Mouse (Mus musculus): Measurements from ENCODE around the gene Ppl. TPM values are rescaled to one million over a fixed set of nuclear protein-coding genes. Genes with fewer than 3 reads are reported as not detected.

The Ppl gene
- total and polyA plus RNA-seq, 3 experiments: 0.11 TPM; not detected in 2

DNA sequence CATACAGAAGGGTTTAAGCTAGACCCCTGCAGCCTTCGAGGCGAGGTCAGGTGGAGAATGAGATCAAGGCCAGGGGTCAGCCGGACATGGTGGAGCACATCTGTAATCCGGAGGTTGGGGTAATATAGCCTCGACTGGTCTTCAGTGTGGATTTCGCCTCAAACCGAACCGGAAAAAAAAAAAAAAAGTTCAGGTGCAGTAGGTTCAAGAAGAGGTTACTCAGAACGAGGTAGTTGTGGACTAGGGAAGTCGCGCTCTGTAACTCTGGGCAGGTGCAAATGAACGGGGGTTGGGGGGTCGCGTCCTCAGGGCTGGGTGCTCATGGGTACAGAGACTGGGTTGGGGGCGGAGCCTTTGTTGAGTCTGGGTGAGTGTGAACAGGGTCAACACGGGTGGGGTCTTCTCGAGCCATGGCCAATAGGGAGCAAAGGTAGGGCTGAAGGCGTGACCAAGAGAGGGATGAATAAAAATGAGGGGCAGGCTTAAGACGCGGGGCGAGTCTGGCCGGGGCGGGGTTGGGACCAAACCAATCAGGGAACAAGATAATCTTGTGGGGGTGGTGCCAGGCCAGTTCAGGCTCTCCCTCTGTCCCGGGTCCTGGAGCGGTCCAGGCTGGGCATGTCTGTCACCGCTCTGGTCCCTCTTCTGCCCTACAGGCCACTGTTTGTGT lies 14.3 kb upstream of the Ppl start:
- no peaks in the 10 kb centered on the region for H3K36me3 ChIP-seq (replicated peaks)
- peak; percentile 75 for ATAC-seq (ENCODE audit: extremely low read depth, insufficient number of reproducible peaks, low FRiP score, poor library complexity, severe bottlenecking)
- H3K27me3 ChIP-seq (ENCODE audit: insufficient read depth, low read length): peaks cover 29% of the 10 kb centered on the region
- H3K4me1 ChIP-seq (ENCODE audit: insufficient read depth, low read depth, low read length): peaks cover 14% of the 10 kb centered on the region
- peak; percentile 20 for DNase-seq (ENCODE audit: low spot score)
- no peaks in the 10 kb centered on the region for H3K9me3 ChIP-seq (replicated peaks)
- peak overlapping the region; percentile 42; the same call in 1 of the 2 replicates for H3K4me3 ChIP-seq (ENCODE audit: low read depth, low read length)
- TF ChIP-seq POLR2AphosphoS5 (IDR thresholded peaks at IDR 0.05; ENCODE audit: insufficient replicate concordance, low read depth, low read length) (no peak), GATA1 (IDR thresholded peaks at IDR 0.05; ENCODE audit: borderline replicate concordance, low read length) (no peak), TAL1 (conservative IDR thresholded peaks at IDR 0.05; ENCODE audit: low read depth, low read length) (no peak), GATA2 (IDR thresholded peaks at IDR 0.05; ENCODE audit: borderline replicate concordance, low read depth, low read length) (no peak)

DNA sequence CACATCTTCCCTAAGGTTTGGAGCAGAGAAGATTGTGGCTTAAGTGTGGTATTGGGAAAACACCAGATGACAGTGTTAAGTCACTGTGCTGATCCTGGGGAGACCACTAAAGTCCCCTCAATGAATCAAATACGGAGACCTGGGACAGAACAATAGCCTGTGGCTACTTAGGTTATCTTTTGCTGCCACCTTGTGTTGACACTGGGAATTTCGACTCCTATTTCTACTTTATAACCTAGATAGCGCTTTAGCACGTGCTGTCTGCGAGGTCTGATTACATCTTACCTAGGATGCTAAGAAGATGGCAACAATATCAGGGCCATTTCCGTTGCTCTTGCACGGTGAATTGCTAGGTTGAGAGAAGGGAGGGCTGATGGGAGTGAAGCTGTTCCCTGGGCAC lies 13.3 kb upstream of the Ppl start:
- peaks cover 14% of the 10 kb centered on the region for H3K4me1 ChIP-seq (ENCODE audit: insufficient read depth, low read depth, low read length)
- no peaks in the 10 kb centered on the region for H3K9me3 ChIP-seq (replicated peaks)
- no peaks in the 10 kb centered on the region for H3K36me3 ChIP-seq (replicated peaks)
- peak; percentile 18; the same call in 1 of the 2 replicates for ATAC-seq (ENCODE audit: extremely low read depth, insufficient number of reproducible peaks, low FRiP score, poor library complexity, severe bottlenecking)
- peaks cover 32% of the 10 kb centered on the region for H3K27me3 ChIP-seq (ENCODE audit: insufficient read depth, low read length)
- TF ChIP-seq GATA1 (IDR thresholded peaks at IDR 0.05; ENCODE audit: borderline replicate concordance, low read length) (no peak), CTCF (IDR thresholded peaks at IDR 0.05; ENCODE audit: low read depth, low read length) (peak; percentile 30; the same call in 1 of the 2 replicates)
- H3K4me3 ChIP-seq (ENCODE audit: low read depth, low read length): no peak overlapping the region
- peak; percentile 42 for DNase-seq (ENCODE audit: low spot score)

DNA sequence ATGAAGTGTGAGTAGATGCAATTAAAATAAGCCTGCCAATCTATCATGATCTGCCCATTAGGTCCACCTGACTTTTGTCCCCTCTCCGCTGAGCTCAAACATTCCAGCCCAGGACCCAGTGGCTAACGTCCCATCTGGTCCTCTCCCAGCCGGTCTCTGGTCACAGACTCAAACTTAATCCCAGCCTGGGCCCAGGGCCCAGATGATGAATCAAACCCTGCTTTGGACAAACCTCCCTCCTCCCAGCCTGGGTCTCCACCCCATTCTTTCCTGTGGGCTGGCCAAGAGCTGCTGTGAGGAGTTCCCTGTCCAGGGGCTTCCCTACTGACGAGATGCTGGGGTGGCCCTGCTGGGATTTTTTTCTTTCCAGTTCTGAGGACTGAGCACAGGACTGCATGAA lies 7.5 kb upstream of the Ppl start:
- H3K4me3 ChIP-seq (ENCODE audit: low read depth, low read length): no peak overlapping the region
- H3K27me3 ChIP-seq (ENCODE audit: insufficient read depth, low read length): peaks cover 22% of the 10 kb centered on the region
- DNase-seq (ENCODE audit: low spot score): no peak
- no peak for ATAC-seq (ENCODE audit: extremely low read depth, insufficient number of reproducible peaks, low FRiP score, poor library complexity, severe bottlenecking)
- H3K9me3 ChIP-seq (replicated peaks): no peaks in the 10 kb centered on the region
- no peak for TF ChIP-seq GATA2 (IDR thresholded peaks at IDR 0.05; ENCODE audit: borderline replicate concordance, low read depth, low read length)
- TF ChIP-seq TAL1 (conservative IDR thresholded peaks at IDR 0.05; ENCODE audit: low read depth, low read length): no peak
- no peak for TF ChIP-seq CTCF (IDR thresholded peaks at IDR 0.05; ENCODE audit: low read depth, low read length)
- TF ChIP-seq POLR2AphosphoS5 (IDR thresholded peaks at IDR 0.05; ENCODE audit: insufficient replicate concordance, low read depth, low read length): no peak
- no peak for TF ChIP-seq GATA1 (IDR thresholded peaks at IDR 0.05; ENCODE audit: borderline replicate concordance, low read length)
- no peaks in the 10 kb centered on the region for H3K4me1 ChIP-seq (ENCODE audit: insufficient read depth, low read depth, low read length)
- H3K36me3 ChIP-seq (replicated peaks): no peaks in the 10 kb centered on the region

DNA sequence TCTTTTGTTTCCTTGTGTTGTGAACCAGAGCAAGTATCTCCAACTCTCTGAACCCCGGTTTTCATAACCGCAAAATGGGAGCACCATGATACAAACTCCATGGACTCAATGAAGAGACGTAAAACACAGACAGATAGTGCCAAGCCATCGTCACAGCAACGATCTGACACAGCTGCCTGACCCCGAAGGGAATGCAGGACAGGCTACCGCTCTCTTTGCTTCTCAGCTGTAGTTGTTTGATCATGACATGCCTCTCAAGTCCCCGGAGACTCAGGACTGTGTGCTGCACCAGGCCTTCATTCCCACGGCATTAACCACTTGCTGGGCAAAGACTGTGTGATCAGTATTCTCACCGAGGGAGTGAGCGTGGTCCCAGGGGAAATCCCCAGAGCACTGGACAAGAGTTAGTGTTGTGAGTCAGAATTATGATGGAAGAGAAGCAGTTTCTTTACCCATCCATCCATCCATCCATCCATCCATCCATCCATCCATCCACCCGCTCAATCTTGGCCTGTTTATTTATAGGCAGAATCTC lies 4.9 kb upstream of the Ppl start:
- Histone ChIP-seq H3K9me3 (replicated peaks) (no peaks in the 10 kb centered on the region), H3K27me3 (ENCODE audit: insufficient read depth, low read length) (peaks cover 30% of the 10 kb centered on the region), H3K4me1 (ENCODE audit: insufficient read depth, low read depth, low read length) (no peaks in the 10 kb centered on the region), H3K4me3 (ENCODE audit: low read depth, low read length) (no peak overlapping the region), H3K36me3 (replicated peaks) (no peaks in the 10 kb centered on the region)
- ATAC-seq (ENCODE audit: extremely low read depth, insufficient number of reproducible peaks, low FRiP score, poor library complexity, severe bottlenecking) (no peak), DNase-seq (ENCODE audit: low spot score) (no peak)
- no peak for TF ChIP-seq GATA2 (IDR thresholded peaks at IDR 0.05; ENCODE audit: borderline replicate concordance, low read depth, low read length)
- no peak for TF ChIP-seq GATA1 (IDR thresholded peaks at IDR 0.05; ENCODE audit: borderline replicate concordance, low read length)

DNA sequence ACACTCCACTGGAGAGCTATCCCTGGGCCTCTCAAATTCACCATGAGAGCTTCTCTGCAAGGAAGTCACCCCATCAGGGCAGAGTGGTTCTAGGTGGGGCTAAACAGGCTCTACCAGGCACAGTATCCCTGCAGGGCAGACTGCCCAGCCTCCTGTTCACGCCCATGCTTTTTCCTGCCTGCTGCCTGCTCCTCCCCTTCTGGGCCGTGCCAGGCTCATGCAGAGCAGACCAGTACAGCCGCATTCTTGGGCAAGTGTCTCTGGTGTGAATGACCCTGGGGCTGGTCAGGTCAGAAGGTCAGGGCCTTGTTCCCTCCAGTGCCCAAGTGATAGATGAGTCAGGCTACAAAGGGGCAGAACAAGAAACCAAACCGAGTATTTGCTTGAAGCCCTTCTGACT lies 4.3 kb upstream of the Ppl start:
- DNase-seq (ENCODE audit: low spot score) (no peak), ATAC-seq (ENCODE audit: extremely low read depth, insufficient number of reproducible peaks, low FRiP score, poor library complexity, severe bottlenecking) (no peak)
- TF ChIP-seq CTCF (IDR thresholded peaks at IDR 0.05; ENCODE audit: low read depth, low read length) (no peak), GATA1 (IDR thresholded peaks at IDR 0.05; ENCODE audit: borderline replicate concordance, low read length) (no peak), TAL1 (conservative IDR thresholded peaks at IDR 0.05; ENCODE audit: low read depth, low read length) (no peak), GATA2 (IDR thresholded peaks at IDR 0.05; ENCODE audit: borderline replicate concordance, low read depth, low read length) (no peak), POLR2AphosphoS5 (IDR thresholded peaks at IDR 0.05; ENCODE audit: insufficient replicate concordance, low read depth, low read length) (no peak)
- Histone ChIP-seq H3K36me3 (replicated peaks) (no peaks in the 10 kb centered on the region), H3K4me1 (ENCODE audit: insufficient read depth, low read depth, low read length) (no peaks in the 10 kb centered on the region), H3K27me3 (ENCODE audit: insufficient read depth, low read length) (peaks cover 27% of the 10 kb centered on the region; the same call in 1 of the 2 replicates), H3K9me3 (replicated peaks) (no peaks in the 10 kb centered on the region), H3K4me3 (ENCODE audit: low read depth, low read length) (no peak overlapping the region)

DNA sequence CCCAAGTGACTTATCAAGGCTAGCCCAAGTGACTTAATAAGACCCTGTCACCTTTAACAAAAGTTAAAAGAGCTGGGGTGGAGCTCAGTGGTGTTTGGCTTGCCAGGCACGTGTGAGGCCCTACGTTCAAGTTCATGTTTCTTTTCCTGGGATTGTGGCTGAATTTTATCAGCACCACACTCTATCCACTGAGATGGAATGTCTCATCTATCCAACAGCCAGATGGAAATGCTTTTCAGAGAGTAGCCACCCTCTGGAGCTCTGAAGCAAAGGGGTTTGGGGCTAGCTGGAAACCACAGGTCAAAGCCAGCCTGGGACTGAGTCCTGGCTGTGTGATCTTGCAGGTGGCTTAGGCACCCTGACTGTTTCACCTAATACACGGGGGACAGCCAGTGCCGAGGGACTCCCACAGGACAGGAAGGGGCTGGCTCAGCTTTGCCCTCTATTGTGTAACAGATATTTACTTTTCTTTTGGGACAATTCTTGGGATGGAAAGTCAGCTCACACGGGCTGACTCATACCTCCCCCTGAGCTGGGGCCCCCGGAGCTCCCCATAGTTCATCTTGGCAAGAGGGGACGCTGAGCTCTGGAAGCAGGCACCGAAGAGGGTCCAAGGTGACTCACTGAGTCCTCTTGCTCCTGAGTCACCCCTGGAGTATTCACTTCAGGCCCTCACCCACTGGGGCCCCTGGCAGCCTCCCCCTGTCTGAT lies 3.5 kb upstream of the Ppl start:
- Histone ChIP-seq H3K4me1 (ENCODE audit: insufficient read depth, low read depth, low read length) (no peaks in the 10 kb centered on the region), H3K4me3 (ENCODE audit: low read depth, low read length) (no peak overlapping the region), H3K36me3 (replicated peaks) (no peaks in the 10 kb centered on the region), H3K9me3 (replicated peaks) (no peaks in the 10 kb centered on the region), H3K27me3 (ENCODE audit: insufficient read depth, low read length) (peaks cover 23% of the 10 kb centered on the region; the same call in 1 of the 2 replicates)
- no peak for TF ChIP-seq TAL1 (conservative IDR thresholded peaks at IDR 0.05; ENCODE audit: low read depth, low read length)
- no peak for TF ChIP-seq GATA1 (IDR thresholded peaks at IDR 0.05; ENCODE audit: borderline replicate concordance, low read length)
- TF ChIP-seq POLR2AphosphoS5 (IDR thresholded peaks at IDR 0.05; ENCODE audit: insufficient replicate concordance, low read depth, low read length): no peak
- TF ChIP-seq GATA2 (IDR thresholded peaks at IDR 0.05; ENCODE audit: borderline replicate concordance, low read depth, low read length): no peak
- TF ChIP-seq CTCF (IDR thresholded peaks at IDR 0.05; ENCODE audit: low read depth, low read length): no peak
- no peak for ATAC-seq (ENCODE audit: extremely low read depth, insufficient number of reproducible peaks, low FRiP score, poor library complexity, severe bottlenecking)
- no peak for DNase-seq (ENCODE audit: low spot score)

All from G1E (cell line).